Mouse (Mus musculus): ENCODE measurements at regions not wholly inside any gene's neighbourhood (a gene's known extent, or its start where the extent isn't known, plus 50 kb on each side); places are given as distances from the start of the nearest gene placed in this dataset.

GRCm38 (mm10) chr3:38820787-38821186 is 66.0 kb upstream of the Fat4 start:
- in situ Hi-C loops (cut with MboI, MseI) = no loop called here

GRCm38 (mm10) chr3:38820315-38820714 is 66.4 kb upstream of the Fat4 start:
- in situ Hi-C loops (cut with MboI, MseI) = no loop called here

GRCm38 (mm10) chr3:38817651-38818050 is 69.1 kb upstream of the Fat4 start:
- in situ Hi-C loops (cut with MboI, MseI) = no loop called here

GRCm38 (mm10) chr3:38812457-38812856 is 74.3 kb upstream of the Fat4 start:
- in situ Hi-C loops (cut with MboI, MseI) = no loop called here

- in situ Hi-C loops (cut with MboI, MseI) = no loop called here
These were observed 75.1 kb upstream of the Fat4 start for GRCm38 (mm10) chr3:38811635-38812034.

GRCm38 (mm10) chr3:38806469-38807055 is 80.2 kb upstream of the Fat4 start:
- in situ Hi-C loops (cut with MboI, MseI) = no loop called here

- in situ Hi-C loops (cut with MboI, MseI) = no loop called here
These were observed 80.7 kb upstream of the Fat4 start for GRCm38 (mm10) chr3:38806036-38806435.

GRCm38 (mm10) chr3:38795646-38796301 is 91.0 kb upstream of the Fat4 start:
- in situ Hi-C loops (cut with MboI, MseI) = loop anchor here in 1 of 2 experiments (10.0 kb wide), 1 partner anchor 941 kb away; no protein-coding TSS in a partner anchor

- in situ Hi-C loops (cut with MboI, MseI) = loop anchor here (5.0 to 10.0 kb wide), 2 partner anchors 54 to 938 kb away; no protein-coding TSS in a partner anchor
These were observed 93.5 kb upstream of the Fat4 start for GRCm38 (mm10) chr3:38793221-38793620.

GRCm38 (mm10) chr3:38788751-38789150 is 98.0 kb upstream of the Fat4 start:
- in situ Hi-C loops (cut with MboI, MseI) = no loop called here

- in situ Hi-C loops (cut with MboI, MseI) = no loop called here
These were observed 103.0 kb upstream of the Fat4 start for GRCm38 (mm10) chr3:38783711-38784110.

GRCm38 (mm10) chr3:38783051-38783450 is 103.7 kb upstream of the Fat4 start:
- in situ Hi-C loops (cut with MboI, MseI) = no loop called here

GRCm38 (mm10) chr3:38776743-38777366 is 109.9 kb upstream of the Fat4 start:
- in situ Hi-C loops (cut with MboI, MseI) = no loop called here

GRCm38 (mm10) chr3:38754632-38755123 is 132.1 kb upstream of the Fat4 start:
- in situ Hi-C loops (cut with MboI, MseI) = no loop called here

GRCm38 (mm10) chr3:38753446-38754205 is 133.1 kb upstream of the Fat4 start:
- in situ Hi-C loops (cut with MboI, MseI) = no loop called here

- in situ Hi-C loops (cut with MboI, MseI) = no loop called here
These were observed 144.6 kb upstream of the Fat4 start for GRCm38 (mm10) chr3:38742155-38742554.

GRCm38 (mm10) chr3:38722606-38723005 is 164.1 kb upstream of the Fat4 start:
- in situ Hi-C loops (cut with MboI, MseI) = no loop called here

- in situ Hi-C loops (cut with MboI, MseI) = no loop called here
These were observed 174.5 kb upstream of the Fat4 start for GRCm38 (mm10) chr3:38712078-38712873.

- in situ Hi-C loops (cut with MboI, MseI) = no loop called here
These were observed 175.5 kb upstream of the Fat4 start for GRCm38 (mm10) chr3:38711229-38711628.

GRCm38 (mm10) chr3:38707891-38708290 is 178.8 kb upstream of the Fat4 start:
- in situ Hi-C loops (cut with MboI, MseI) = loop anchor here in 1 of 2 experiments (10.0 kb wide), 1 partner anchor 1747 kb away; no protein-coding TSS in a partner anchor

- in situ Hi-C loops (cut with MboI, MseI) = no loop called here
These were observed 187.5 kb upstream of the Fat4 start for GRCm38 (mm10) chr3:38699206-38699605.
